Mouse (Mus musculus) ES-E14 (cell line): ENCODE results near the gene Mta2. TPM values are rescaled to one million over a fixed set of nuclear protein-coding genes. Genes with fewer than 3 reads are reported as not detected.
"Not testable (repeated sequence)": the region's sequence is repeated elsewhere in the genome, so short reads cannot be mapped to it uniquely, and the experiment has no call there.

Source experiments
- DNase-seq: peaks from one replicate; pipeline ENCODE4 v3.0.0-alpha.2; 2013; ENCODE audit warnings: low read depth, low spot score
- H3K27ac ChIP-seq: 2 replicates; pipeline ENCODE4 v1.5.1; 2012; ENCODE audit warnings: low read depth, mild to moderate bottlenecking, low read length, moderate library complexity, mixed read lengths; ENCODE audit not compliant: poor library complexity, insufficient read depth, severe bottlenecking
- H3K36me3 ChIP-seq: 2 replicates; pipeline ENCODE4 v1.6.1; 2012; ENCODE audit warnings: mild to moderate bottlenecking, low read length, moderate library complexity, mixed read lengths; ENCODE audit not compliant: control insufficient read depth, poor library complexity, insufficient read depth, severe bottlenecking
- H3K4me1 ChIP-seq, 2 experiments: fragments of 150-350 bp in 1 of 2; sonication (generic) in 1 of 2; 2 replicates each; pipeline ENCODE4 v1.6.1; 2012; ENCODE audit warnings: low read length in 2 of 2, mild to moderate bottlenecking in 1 of 2, mixed read lengths in 1 of 2; ENCODE audit not compliant: control insufficient read depth in 2 of 2, insufficient read depth in 2 of 2, poor library complexity in 1 of 2
- H3K4me3 ChIP-seq, 2 experiments: fragments of 150-350 bp in 1 of 2; sonication (generic) in 1 of 2; 2 replicates each; pipeline ENCODE4 v1.5.1; 2012; ENCODE audit warnings: low read length in 2 of 2, low read depth in 1 of 2, mild to moderate bottlenecking in 1 of 2, mixed read lengths in 1 of 2; ENCODE audit not compliant: insufficient read depth in 1 of 2, poor library complexity in 1 of 2, severe bottlenecking in 1 of 2
- H3K9ac ChIP-seq: 2 replicates; pipeline ENCODE4 v1.6.1; 2012; ENCODE audit warnings: low read depth, mild to moderate bottlenecking, low read length, mixed read lengths; ENCODE audit not compliant: poor library complexity, insufficient read depth, severe bottlenecking
- H3K9me3 ChIP-seq: fragments of 150-350 bp; sonication (generic); 2 replicates; pipeline ENCODE4 v1.6.1; 2012; ENCODE audit warnings: low read depth, mild to moderate bottlenecking, low read length; ENCODE audit not compliant: control insufficient read depth, insufficient read depth
- CHD2 ChIP-seq: IDR thresholded peaks from 2 replicates; pipeline ENCODE4 v1.6.1; 2014; ENCODE audit warnings: mild to moderate bottlenecking, low read depth, low read length, inconsistent platforms
- HCFC1 ChIP-seq: IDR thresholded peaks from 2 replicates; pipeline ENCODE4 v1.6.1; 2012; ENCODE audit warnings: low read length, inconsistent platforms, borderline replicate concordance; ENCODE audit not compliant: insufficient read depth
- MAFK ChIP-seq: IDR thresholded peaks from 2 replicates; pipeline ENCODE4 v1.6.1; 2014; ENCODE audit warnings: mild to moderate bottlenecking, low read depth, low read length, inconsistent platforms; ENCODE audit not compliant: insufficient read depth
- ZC3H11A ChIP-seq: IDR thresholded peaks from 2 replicates; pipeline ENCODE4 v1.6.1; 2012; ENCODE audit warnings: low read depth, mild to moderate bottlenecking, inconsistent platforms, low read length, borderline replicate concordance
- ZNF384 ChIP-seq: IDR thresholded peaks from 2 replicates; pipeline ENCODE4 v1.6.1; 2012; ENCODE audit warnings: low read depth, low read length, inconsistent platforms
- in situ Hi-C, 2 experiments: fragments of 600-800 bp; cut with MboI; formaldehyde crosslinking; loops; one replicate each; pipeline ENCODE4 v1.15.1; 2025; ENCODE audit warnings: low sequenced_read_pairs in 2 of 2, inconsistent platforms in 1 of 2; ENCODE audit not compliant: unreplicated experiment in 2 of 2
- total RNA-seq: library from RNA; depleted of rRNA; stranded (reverse); fragments of 300-350 nt; gene quantifications from 2 replicates; pipeline ENCODE4 v1.2.3, GENCODE M21; 2012

Gene Mta2
- total RNA-seq, 1 experiment = 92.9 TPM

DNA sequence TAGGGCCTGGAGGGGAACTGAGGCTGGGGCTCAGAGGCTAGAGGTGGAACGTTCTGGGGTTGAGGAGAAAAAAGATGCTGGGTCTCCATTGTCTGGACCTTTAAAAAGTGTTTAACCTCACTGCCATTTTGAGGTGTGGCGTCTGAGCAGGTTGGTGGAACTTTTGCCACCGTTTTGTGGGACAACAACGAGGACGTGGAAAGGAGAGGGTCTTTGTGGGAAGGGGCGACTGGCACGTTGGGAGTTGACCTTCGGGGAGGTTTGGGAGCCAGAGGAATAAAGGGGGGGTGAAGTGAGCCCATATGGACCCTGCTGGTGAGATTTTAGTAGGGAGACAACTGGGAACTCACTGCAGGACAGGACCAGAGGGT is 25.7 kb downstream of the Mta2 start:
- H3K9ac ChIP-seq = peak overlapping the region; percentile 90
- no peaks in the 10 kb centered on the region for H3K9me3 ChIP-seq
- H3K4me1 ChIP-seq = peaks cover 0 to 10% of the 10 kb centered on the region in 2 experiments; a peak in 1 of 4 replicates
- no peak for TF ChIP-seq CHD2
- no peak for TF ChIP-seq MAFK
- no peak for TF ChIP-seq ZC3H11A
- no peak for TF ChIP-seq HCFC1
- TF ChIP-seq ZNF384 = no peak
- peak overlapping the region; percentile 76 to 82 for H3K4me3 ChIP-seq
- H3K27ac ChIP-seq = peak overlapping the region; percentile 88
- in situ Hi-C loops = no loop called here
- DNase-seq = no peak
- peaks cover 72% of the 10 kb centered on the region for H3K36me3 ChIP-seq

DNA sequence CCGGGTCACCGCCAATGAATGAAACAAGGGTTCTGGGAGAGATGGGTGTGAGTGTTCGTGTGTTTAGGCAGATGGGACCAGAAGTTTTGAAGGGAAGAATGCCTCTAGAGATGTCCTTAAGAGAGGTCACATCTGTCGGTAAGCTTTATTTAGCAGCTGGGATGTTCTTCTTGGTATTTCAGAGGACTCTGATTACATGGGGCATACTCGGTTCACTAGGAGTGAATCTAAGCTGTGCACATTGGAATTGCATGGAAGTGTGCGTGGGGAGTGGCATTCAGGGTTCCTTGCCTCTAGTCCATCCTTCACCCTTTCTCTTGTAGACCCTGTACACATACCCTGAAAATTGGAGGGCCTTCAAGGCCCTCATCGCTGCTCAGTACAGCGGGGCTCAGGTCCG is 26.2 kb downstream of the Mta2 start:
- no peak for DNase-seq
- Histone ChIP-seq H3K36me3 (peaks cover 72% of the 10 kb centered on the region), H3K4me3 (peak overlapping the region; percentile 76 to 82), H3K4me1 (peaks cover 0 to 10% of the 10 kb centered on the region in 2 experiments; a peak in 1 of 4 replicates), H3K9ac (peak overlapping the region; percentile 90), H3K9me3 (no peaks in the 10 kb centered on the region), H3K27ac (peak overlapping the region; percentile 88; the same call in 1 of the 2 replicates)
- in situ Hi-C loops = no loop called here
- TF ChIP-seq ZNF384 (no peak), ZC3H11A (no peak), MAFK (no peak), CHD2 (no peak), HCFC1 (no peak)

DNA sequence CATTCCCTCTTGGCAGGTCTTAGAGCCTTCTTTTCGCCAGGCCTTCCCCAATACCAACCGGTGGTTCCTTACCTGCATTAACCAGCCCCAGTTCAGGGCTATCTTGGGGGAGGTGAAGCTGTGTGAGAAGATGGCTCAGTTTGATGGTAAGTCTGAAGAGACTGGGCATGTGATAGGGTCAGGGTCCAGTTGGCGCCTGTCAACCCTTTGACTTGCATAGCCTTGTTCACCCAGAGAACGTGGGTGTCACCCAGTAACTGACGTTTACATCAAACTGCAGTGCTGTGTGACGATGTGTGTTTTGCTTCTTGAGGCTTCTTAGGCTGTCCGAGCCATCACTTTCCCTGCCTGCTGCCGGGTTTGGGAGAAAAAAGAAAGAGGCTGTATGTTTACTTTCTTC is 30.8 kb downstream of the Mta2 start:
- DNase-seq, H3K4me3 ChIP-seq, in situ Hi-C loops, H3K27ac ChIP-seq, H3K9ac ChIP-seq, H3K9me3 ChIP-seq, H3K4me1 ChIP-seq: not testable (repeated sequence)
- peaks cover 87% of the 10 kb centered on the region for H3K36me3 ChIP-seq

DNA sequence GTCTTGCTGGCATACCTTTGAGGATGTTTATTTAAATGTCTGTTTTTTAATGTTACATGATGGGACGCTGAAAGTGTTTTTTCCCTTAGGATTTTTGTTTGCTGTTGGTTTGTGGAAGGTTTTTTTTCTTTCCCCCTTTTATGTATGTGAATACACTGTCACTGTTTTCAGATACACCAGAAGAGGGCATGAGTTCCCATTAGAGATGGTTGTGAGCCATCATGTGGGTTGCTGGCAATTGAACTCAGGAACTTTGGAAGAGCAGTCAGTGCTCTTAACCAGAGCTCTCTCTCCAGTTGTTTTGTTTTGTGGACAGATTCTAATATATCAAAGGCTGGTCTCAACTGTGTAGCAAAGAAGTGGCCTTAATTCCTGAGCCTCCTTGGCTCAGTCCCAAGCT is 33.0 kb downstream of the Mta2 start:
- in situ Hi-C loops = loop anchor here in 1 of 2 experiments (25.0 kb wide), 1 partner anchor 113 kb away; the partner anchor contains the start of gene Scgb1a1
- no peak overlapping the region for H3K27ac ChIP-seq
- H3K36me3 ChIP-seq = peaks cover 83% of the 10 kb centered on the region

DNA sequence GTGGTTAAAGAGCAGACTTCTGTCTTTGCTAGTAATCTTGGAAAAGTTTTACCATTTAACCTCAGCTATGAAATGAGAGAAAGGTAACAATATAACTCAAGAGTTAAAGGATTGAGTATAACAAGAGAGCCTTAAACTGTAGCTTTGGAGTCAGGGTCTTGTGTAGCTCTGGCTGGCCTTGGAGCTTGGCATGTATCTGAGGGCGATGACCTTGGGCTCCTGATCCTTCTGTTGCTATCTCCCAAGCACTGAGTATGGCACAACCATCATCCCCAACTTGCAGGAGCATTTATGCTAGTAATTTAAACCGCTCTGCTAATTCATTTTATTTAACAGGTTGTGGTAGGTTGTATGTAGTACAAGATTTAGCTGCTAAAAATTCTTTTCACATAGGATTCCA is 33.8 kb downstream of the Mta2 start:
- Histone ChIP-seq H3K9me3 (no peaks in the 10 kb centered on the region), H3K4me3 (no peak overlapping the region), H3K36me3 (peaks cover 80% of the 10 kb centered on the region), H3K9ac (no peak overlapping the region), H3K27ac (no peak overlapping the region), H3K4me1 (peaks cover 0 to 10% of the 10 kb centered on the region in 2 experiments; a peak in 2 of 4 replicates)
- in situ Hi-C loops = loop anchor here in 1 of 2 experiments (25.0 kb wide), 1 partner anchor 112 kb away; the partner anchor contains the start of gene Scgb1a1
- no peak for DNase-seq
- TF ChIP-seq CHD2 (no peak), ZC3H11A (no peak), MAFK (no peak)

More for the DNA sequence above, 33.0 kb downstream of the Mta2 start:
- H3K9me3 ChIP-seq = no peaks in the 10 kb centered on the region
- TF ChIP-seq HCFC1 (no peak), ZC3H11A (no peak), ZNF384 (no peak), MAFK (no peak)
- H3K4me1 ChIP-seq = peaks cover 0 to 6% of the 10 kb centered on the region in 2 experiments; a peak in 2 of 4 replicates
- H3K9ac ChIP-seq = no peak overlapping the region
- H3K4me3 ChIP-seq = no peak overlapping the region
- DNase-seq = no peak
